Mouse (Mus musculus): Measurements from ENCODE around the gene Msln. TPM values are rescaled to one million over a fixed set of nuclear protein-coding genes. Genes with fewer than 3 reads are reported as not detected.

The Msln gene
- total and polyA plus RNA-seq, 3 experiments = not detected

DNA sequence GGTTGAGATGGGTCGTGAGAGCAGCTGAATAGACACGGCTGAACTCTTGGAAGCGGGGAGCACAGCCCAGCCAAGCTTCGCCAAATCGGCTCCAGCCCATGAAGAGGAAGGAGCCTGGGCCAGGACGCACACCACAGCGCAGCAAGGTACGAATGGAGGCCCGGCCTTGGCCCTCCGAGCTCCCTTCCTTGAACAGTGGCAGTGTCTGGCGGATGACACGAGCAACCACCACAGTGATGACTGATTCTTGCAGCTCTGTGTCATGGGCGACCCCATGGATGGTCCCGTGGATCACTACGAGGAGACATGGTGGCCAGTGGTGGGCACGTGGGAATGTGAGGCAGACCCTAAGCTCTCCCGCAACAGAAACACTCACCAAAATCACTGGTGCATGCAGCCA, 40.8 kb upstream of the Msln start:
- Histone ChIP-seq H3K27me3 (ENCODE audit: control insufficient read depth in 1 of 2, insufficient read depth in 2 of 2, low read length in 2 of 2) (no peaks in the 10 kb centered on the region), H3K36me3 (ENCODE audit: control insufficient read depth in 1 of 2, insufficient read depth in 2 of 2, low read length in 2 of 2) (peaks cover 0 to 9% of the 10 kb centered on the region in 2 experiments; a peak in 1 of 4 replicates), H3K4me1 (ENCODE audit: control insufficient read depth in 1 of 2, insufficient read depth in 2 of 2, low read length in 2 of 2) (peaks cover 0 to 30% of the 10 kb centered on the region in 2 experiments; a peak in 2 of 4 replicates), H3K27ac (ENCODE audit: control insufficient read depth, low read depth, low read length) (no peak overlapping the region), H3K4me3 (ENCODE audit: control insufficient read depth in 1 of 2, insufficient read depth in 1 of 2, low read depth in 2 of 2, low read length in 2 of 2) (no peak overlapping the region), H3K9me3 (replicated peaks; ENCODE audit: insufficient read depth, low read length) (no peaks in the 10 kb centered on the region), H3K9ac (ENCODE audit: control insufficient read depth, low read depth, low read length, poor library complexity, severe bottlenecking) (no peak overlapping the region), H3K79me2 (ENCODE audit: control insufficient read depth, insufficient read depth, low read length, poor library complexity) (peaks cover 20% of the 10 kb centered on the region)
- TF ChIP-seq HCFC1 (IDR thresholded peaks at IDR 0.05; ENCODE audit: low read depth, low read length) (no peak), NELFE (IDR thresholded peaks at IDR 0.05; ENCODE audit: low read depth, low read length) (no peak), GABPA (IDR thresholded peaks at IDR 0.05; ENCODE audit: low read depth, low read length) (no peak), MAZ (IDR thresholded peaks at IDR 0.05; ENCODE audit: low read depth, low read length) (no peak), E2F4 (IDR thresholded peaks at IDR 0.05; ENCODE audit: borderline replicate concordance, low read depth, low read length) (no peak), MXI1 (IDR thresholded peaks at IDR 0.05; ENCODE audit: low read depth, low read length) (no peak), USF2 (IDR thresholded peaks at IDR 0.05; ENCODE audit: borderline replicate concordance in 1 of 2, insufficient read depth in 1 of 2, low read depth in 1 of 2, low read length in 2 of 2) (no peak)
- DNase-seq (ENCODE audit: low read depth, low spot score) = no peak

DNA sequence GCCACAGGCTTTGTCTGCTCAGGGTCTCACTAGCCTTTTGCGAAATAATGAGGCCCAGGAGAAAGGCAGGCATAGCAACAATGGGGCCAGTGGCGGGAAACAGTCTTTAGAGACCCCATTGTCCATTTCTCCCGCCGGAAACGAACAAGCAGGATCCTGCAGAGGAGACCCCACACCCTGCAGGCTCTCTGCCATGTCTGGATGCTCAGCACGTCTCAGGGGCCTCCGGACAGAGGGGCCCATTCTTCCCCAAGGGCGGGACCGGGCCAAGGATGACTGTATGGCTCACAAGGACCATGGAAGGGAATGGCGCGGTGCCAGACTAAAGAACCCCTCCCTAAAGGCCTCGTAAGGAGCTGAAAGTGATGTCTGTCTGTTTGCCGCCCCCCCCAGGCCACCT, 40.0 kb upstream of the Msln start:
- no peak for TF ChIP-seq MAX (IDR thresholded peaks at IDR 0.05; ENCODE audit: low read length)
- no peak for TF ChIP-seq CHD1 (IDR thresholded peaks at IDR 0.05; ENCODE audit: low read depth, low read length)
- TF ChIP-seq CHD2 (IDR thresholded peaks at IDR 0.05; ENCODE audit: low read length) = no peak
- no peak for TF ChIP-seq MAFK (IDR thresholded peaks at IDR 0.05; ENCODE audit: borderline replicate concordance, low read depth, low read length)
- TF ChIP-seq ZKSCAN1 (IDR thresholded peaks at IDR 0.05; ENCODE audit: low read depth, low read length) = no peak
- TF ChIP-seq ZNF384 (IDR thresholded peaks at IDR 0.05; ENCODE audit: low read depth, low read length) = no peak
- no peak for TF ChIP-seq GATA1 (IDR thresholded peaks at IDR 0.05; ENCODE audit: low read depth, low read length)
- TF ChIP-seq USF1 (IDR thresholded peaks at IDR 0.05; ENCODE audit: low read depth, low read length) = no peak
- no peak for TF ChIP-seq MAZ (IDR thresholded peaks at IDR 0.05; ENCODE audit: low read depth, low read length)
- no peak for TF ChIP-seq POLR2A (IDR thresholded peaks at IDR 0.05; ENCODE audit: control insufficient read depth in 1 of 2, insufficient read depth in 1 of 2, low read depth in 1 of 2, low read length in 2 of 2, poor library complexity in 1 of 2)
- TF ChIP-seq MYC (IDR thresholded peaks at IDR 0.05; ENCODE audit: low read depth, low read length) = no peak
- no peak for TF ChIP-seq NRF1 (IDR thresholded peaks at IDR 0.05; ENCODE audit: insufficient read depth, low read depth, low read length, poor library complexity, severe bottlenecking)
- TF ChIP-seq SMC3 (IDR thresholded peaks at IDR 0.05; ENCODE audit: low read depth, low read length) = no peak
- TF ChIP-seq E2F4 (IDR thresholded peaks at IDR 0.05; ENCODE audit: borderline replicate concordance, low read depth, low read length) = no peak
- no peak for TF ChIP-seq RAD21 (IDR thresholded peaks at IDR 0.05; ENCODE audit: low read depth, low read length)
- TF ChIP-seq ELF1 (IDR thresholded peaks at IDR 0.05; ENCODE audit: low read depth, low read length) = no peak
- TF ChIP-seq CTCF (IDR thresholded peaks at IDR 0.05 in 2 of 3, conservative IDR thresholded peaks at IDR 0.05 in 1 of 3; ENCODE audit: control insufficient read depth in 1 of 3, insufficient read depth in 1 of 3, low read depth in 2 of 3, low read length in 3 of 3, poor library complexity in 1 of 3, severe bottlenecking in 1 of 3) = no peak
- no peak for TF ChIP-seq MXI1 (IDR thresholded peaks at IDR 0.05; ENCODE audit: low read depth, low read length)
- Histone ChIP-seq H3K27me3 (ENCODE audit: control insufficient read depth in 1 of 2, insufficient read depth in 2 of 2, low read length in 2 of 2) (no peaks in the 10 kb centered on the region), H3K36me3 (ENCODE audit: control insufficient read depth in 1 of 2, insufficient read depth in 2 of 2, low read length in 2 of 2) (peaks cover 0 to 9% of the 10 kb centered on the region in 2 experiments; a peak in 1 of 4 replicates), H3K79me2 (ENCODE audit: control insufficient read depth, insufficient read depth, low read length, poor library complexity) (peaks cover 20% of the 10 kb centered on the region), H3K9me3 (replicated peaks; ENCODE audit: insufficient read depth, low read length) (no peaks in the 10 kb centered on the region), H3K27ac (ENCODE audit: control insufficient read depth, low read depth, low read length) (no peak overlapping the region), H3K9ac (ENCODE audit: control insufficient read depth, low read depth, low read length, poor library complexity, severe bottlenecking) (no peak overlapping the region), H3K4me3 (ENCODE audit: control insufficient read depth in 1 of 2, insufficient read depth in 1 of 2, low read depth in 2 of 2, low read length in 2 of 2) (no peak overlapping the region), H3K4me1 (ENCODE audit: control insufficient read depth in 1 of 2, insufficient read depth in 2 of 2, low read length in 2 of 2) (peaks cover 0 to 30% of the 10 kb centered on the region in 2 experiments; a peak in 2 of 4 replicates)
- no peak for DNase-seq (ENCODE audit: low read depth, low spot score)
